Mouse (Mus musculus): ENCODE results near the gene F11r.

DNA sequence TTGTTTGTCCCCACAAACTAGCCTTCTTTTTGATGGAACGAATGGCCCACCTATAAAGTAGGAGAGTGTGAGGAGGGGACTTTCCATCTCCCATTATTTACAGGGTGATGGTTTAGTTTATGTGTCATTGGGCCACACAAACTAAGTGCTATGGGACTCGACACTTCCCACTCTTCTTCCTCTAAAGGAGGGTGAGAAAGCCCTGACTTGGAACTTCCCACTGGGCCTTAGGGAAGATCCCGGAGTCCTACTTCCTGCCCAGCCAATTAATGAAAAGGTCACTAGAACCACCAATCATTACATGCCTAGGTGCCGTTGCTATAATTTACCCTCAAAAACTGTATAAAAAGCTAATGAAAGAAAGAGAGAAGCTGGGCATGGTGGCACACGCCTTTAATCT, 5.2 kb upstream of the F11r start:
- TF ChIP-seq CTCF (IDR thresholded peaks at IDR 0.05; ENCODE audit: low read depth, low read length), result no peak
- TF ChIP-seq POLR2A (IDR thresholded peaks at IDR 0.05; ENCODE audit: borderline replicate concordance, low read depth, low read length), result no peak

All from bone marrow macrophage, adult 2 months (primary cell).